Mouse (Mus musculus): ENCODE results near the gene Olfr816. TPM values are rescaled to one million over a fixed set of nuclear protein-coding genes. Genes with fewer than 3 reads are reported as not detected.
"Not testable (repeated sequence)": the region's sequence is repeated elsewhere in the genome, so short reads cannot be mapped to it uniquely, and the experiment has no call there.

Gene Olfr816
- not detected in 2 replicates for polyA plus RNA-seq (2015; fragmentation: Nextera tagmentation; extraction: Ambion mirVana)

GRCm38 (mm10) chr10:129915497-129915896 lies at the start of gene Olfr816:
Gene Olfr816, minus strand, starts transcription at chr10:129915597.
- no peaks in the 10 kb centered on the region for H3K9me3 ChIP-seq
- 57% methylated on average over 1 of the region's 1 CpGs for WGBS
- no peaks in the 10 kb centered on the region for H3K27me3 ChIP-seq (replicated peaks)
- no peak within 1 kb of the TSS for H3K4me2 ChIP-seq
- no peak within 1 kb of the TSS for H3K4me3 ChIP-seq (replicated peaks)
- ATAC-seq (ENCODE audit: insufficient read depth, low FRiP score, low read depth): no peak
- H3K9ac ChIP-seq: no peak within 1 kb of the TSS
- H3K27ac ChIP-seq: no peak within 1 kb of the TSS
- H3K36me3 ChIP-seq: no peaks in the 10 kb centered on the region
- no peaks in the 10 kb centered on the region for H3K4me1 ChIP-seq

DNA sequence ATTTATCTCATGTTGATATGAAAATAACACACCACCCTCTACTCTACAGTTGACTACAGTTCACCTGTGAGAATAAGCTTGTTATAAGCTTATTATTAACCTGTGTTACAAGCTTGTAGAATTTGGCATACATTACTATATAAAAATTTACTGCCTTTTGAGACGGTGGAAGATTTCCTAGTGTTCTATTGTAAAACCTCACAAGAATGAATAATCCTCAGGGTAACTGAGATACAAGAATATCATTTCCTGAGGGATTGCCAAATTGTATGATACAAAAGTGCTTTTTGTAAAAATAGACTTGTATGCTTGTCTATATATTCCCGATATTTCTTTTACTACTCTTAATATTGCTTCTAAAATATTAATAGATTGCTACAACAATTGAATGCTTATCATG lies 33.6 kb upstream of the Olfr816 start, which contains the start of gene Olfr818:
Olfr818 (minus strand) TSS at position 101 of the 400 bp plus-strand sequence.
- Histone ChIP-seq H3K9ac (no peak within 1 kb of the TSS), H3K4me1 (no peaks in the 10 kb centered on the region), H3K9me3 (no peaks in the 10 kb centered on the region), H3K27ac (no peak within 1 kb of the TSS), H3K36me3 (no peaks in the 10 kb centered on the region), H3K27me3 (replicated peaks) (no peaks in the 10 kb centered on the region), H3K4me2 (no peak within 1 kb of the TSS), H3K4me3 (replicated peaks) (no peak within 1 kb of the TSS)
- no peak for ATAC-seq (ENCODE audit: insufficient read depth, low FRiP score, low read depth)
- 93% methylated on average over 2 of the region's 2 CpGs for WGBS

DNA sequence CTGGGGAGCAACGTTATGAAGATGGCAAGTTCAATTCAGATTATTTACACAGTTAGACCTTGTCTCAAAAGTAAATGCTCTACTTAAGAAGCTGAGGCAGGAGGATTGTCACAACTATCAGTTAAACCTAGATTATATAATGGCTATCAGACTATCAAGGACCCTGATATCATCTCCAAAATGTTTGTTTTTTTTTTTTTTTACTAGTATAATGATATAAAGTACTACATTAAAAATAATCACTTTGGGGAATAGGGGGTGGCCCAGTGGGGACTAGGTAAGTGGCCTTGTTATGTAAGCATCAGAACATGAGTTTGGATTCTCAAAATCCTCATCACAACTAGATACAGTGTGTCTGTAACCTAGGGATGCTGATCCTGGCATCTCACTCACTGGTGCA lies 9.6 kb downstream of the Olfr816 start, which contains the start of gene Olfr815:
Olfr815 (minus strand) TSS at position 101 of the 400 bp plus-strand sequence.
- ATAC-seq (ENCODE audit: insufficient read depth, low FRiP score, low read depth); H3K27ac ChIP-seq; H3K9me3 ChIP-seq; H3K9ac ChIP-seq; H3K4me1 ChIP-seq; H3K36me3 ChIP-seq; H3K4me2 ChIP-seq; H3K27me3 ChIP-seq (replicated peaks); H3K4me3 ChIP-seq (replicated peaks): not testable (repeated sequence)
- 57% methylated on average over 1 of the region's 1 CpGs for WGBS

GRCm38 (mm10) chr10:129885934-129886333 lies 29.5 kb downstream of the Olfr816 start:
- Histone ChIP-seq H3K9me3 (no peaks in the 10 kb centered on the region), H3K36me3 (no peaks in the 10 kb centered on the region), H3K27me3 (replicated peaks) (no peaks in the 10 kb centered on the region), H3K4me1 (no peaks in the 10 kb centered on the region), H3K27ac (no peak overlapping the region), H3K4me2 (no peak overlapping the region), H3K4me3 (replicated peaks) (no peak overlapping the region), H3K9ac (no peak overlapping the region)
- no peak for ATAC-seq (ENCODE audit: insufficient read depth, low FRiP score, low read depth)
- WGBS: 91% methylated on average over 7 of the region's 7 CpGs

DNA sequence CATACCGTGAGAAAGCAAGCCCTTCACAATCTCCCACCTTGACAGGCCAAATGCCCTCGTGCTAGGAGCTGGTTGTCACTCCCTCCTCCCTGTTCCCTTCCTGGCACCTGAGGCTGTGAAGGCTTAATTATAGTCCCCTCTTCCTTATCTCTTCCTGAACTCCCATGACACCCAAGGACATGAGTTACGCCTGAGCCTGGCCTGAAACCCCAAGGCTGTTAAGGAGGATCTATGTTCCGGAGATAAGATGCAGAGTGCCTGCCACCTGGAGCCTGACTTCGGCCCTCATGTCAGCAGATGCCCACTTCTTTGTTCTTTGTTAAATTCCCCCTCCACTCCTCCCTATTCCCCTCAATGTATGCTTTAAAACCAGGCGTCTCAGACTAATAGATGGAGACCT lies 29.9 kb downstream of the Olfr816 start:
- ATAC-seq (ENCODE audit: insufficient read depth, low FRiP score, low read depth); H3K27me3 ChIP-seq (replicated peaks); H3K9me3 ChIP-seq; H3K4me1 ChIP-seq; H3K4me2 ChIP-seq; H3K4me3 ChIP-seq (replicated peaks); H3K9ac ChIP-seq; H3K27ac ChIP-seq; H3K36me3 ChIP-seq: not testable (repeated sequence)
- WGBS: 78% methylated on average over 6 of the region's 6 CpGs

- H3K9ac ChIP-seq; H3K9me3 ChIP-seq; H3K27me3 ChIP-seq (replicated peaks); H3K4me3 ChIP-seq (replicated peaks); H3K36me3 ChIP-seq; H3K4me2 ChIP-seq; ATAC-seq (ENCODE audit: insufficient read depth, low FRiP score, low read depth); H3K4me1 ChIP-seq; H3K27ac ChIP-seq: not testable (repeated sequence)
- WGBS: 43% methylated on average over 1 of the region's 1 CpGs
Measured at GRCm38 (mm10) chr10:129879751-129880150, 35.6 kb downstream of the Olfr816 start, which contains the start of gene Olfr814. Gene Olfr814, minus strand, starts transcription at chr10:129879851.

Other genes starting within 250 kb of the Olfr816 start
- not detected in 2 replicates for gene Olfr801, start 241.7 kb downstream of the Olfr816 start, polyA plus RNA-seq (2015; fragmentation: Nextera tagmentation; extraction: Ambion mirVana)
- gene Olfr802, start 227.4 kb downstream of the Olfr816 start, polyA plus RNA-seq (2015; fragmentation: Nextera tagmentation; extraction: Ambion mirVana): not detected in 2 replicates
- gene Olfr803, start 221.3 kb downstream of the Olfr816 start, polyA plus RNA-seq (2015; fragmentation: Nextera tagmentation; extraction: Ambion mirVana): not detected in 2 replicates
- gene Olfr804, start 212.4 kb downstream of the Olfr816 start, polyA plus RNA-seq (2015; fragmentation: Nextera tagmentation; extraction: Ambion mirVana): not detected in 2 replicates
- not detected in 2 replicates for gene Olfr805, start 186.2 kb downstream of the Olfr816 start, polyA plus RNA-seq (2015; fragmentation: Nextera tagmentation; extraction: Ambion mirVana)
- not detected in 2 replicates for gene Olfr806, start 173.7 kb downstream of the Olfr816 start, polyA plus RNA-seq (2015; fragmentation: Nextera tagmentation; extraction: Ambion mirVana)
- not detected in 2 replicates for gene Olfr807, start 157.8 kb downstream of the Olfr816 start, polyA plus RNA-seq (2015; fragmentation: Nextera tagmentation; extraction: Ambion mirVana)
- gene Olfr808, start 150.1 kb downstream of the Olfr816 start, polyA plus RNA-seq (2015; fragmentation: Nextera tagmentation; extraction: Ambion mirVana): not detected in 2 replicates
- not detected in 2 replicates for gene Olfr809, start 141.0 kb downstream of the Olfr816 start, polyA plus RNA-seq (2015; fragmentation: Nextera tagmentation; extraction: Ambion mirVana)
- gene Olfr810, start 120.7 kb downstream of the Olfr816 start, polyA plus RNA-seq (2015; fragmentation: Nextera tagmentation; extraction: Ambion mirVana): not detected in 2 replicates
- gene Olfr811, start 111.2 kb downstream of the Olfr816 start, polyA plus RNA-seq (2015; fragmentation: Nextera tagmentation; extraction: Ambion mirVana): not detected in 2 replicates
- not detected in 2 replicates for gene Olfr812, start 69.5 kb downstream of the Olfr816 start, polyA plus RNA-seq (2015; fragmentation: Nextera tagmentation; extraction: Ambion mirVana)
- not detected in 2 replicates for gene Olfr813, start 60.2 kb downstream of the Olfr816 start, polyA plus RNA-seq (2015; fragmentation: Nextera tagmentation; extraction: Ambion mirVana)
- gene Olfr814, start 35.7 kb downstream of the Olfr816 start, polyA plus RNA-seq (2015; fragmentation: Nextera tagmentation; extraction: Ambion mirVana): not detected in 2 replicates
- not detected in 2 replicates for gene Olfr815, start 9.7 kb downstream of the Olfr816 start, polyA plus RNA-seq (2015; fragmentation: Nextera tagmentation; extraction: Ambion mirVana)
- not detected in 2 replicates for gene Olfr818, start 33.5 kb upstream of the Olfr816 start, polyA plus RNA-seq (2015; fragmentation: Nextera tagmentation; extraction: Ambion mirVana)
- not detected in 2 replicates for gene Olfr819, start 51.7 kb upstream of the Olfr816 start, polyA plus RNA-seq (2015; fragmentation: Nextera tagmentation; extraction: Ambion mirVana)
- not detected in 2 replicates for gene Olfr247, start 60.5 kb upstream of the Olfr816 start, polyA plus RNA-seq (2015; fragmentation: Nextera tagmentation; extraction: Ambion mirVana)
- not detected in 2 replicates for gene Gm10310, start 69.5 kb upstream of the Olfr816 start, polyA plus RNA-seq (2015; fragmentation: Nextera tagmentation; extraction: Ambion mirVana)
- not detected in 2 replicates for gene Olfr820, start 97.0 kb upstream of the Olfr816 start, polyA plus RNA-seq (2015; fragmentation: Nextera tagmentation; extraction: Ambion mirVana)
- not detected in 2 replicates for gene Olfr821, start 114.8 kb upstream of the Olfr816 start, polyA plus RNA-seq (2015; fragmentation: Nextera tagmentation; extraction: Ambion mirVana)
- not detected in 2 replicates for gene Olfr822, start 155.6 kb upstream of the Olfr816 start, polyA plus RNA-seq (2015; fragmentation: Nextera tagmentation; extraction: Ambion mirVana)
- not detected in 2 replicates for gene Olfr823, start 199.8 kb upstream of the Olfr816 start, polyA plus RNA-seq (2015; fragmentation: Nextera tagmentation; extraction: Ambion mirVana)
- not detected in 2 replicates for gene Olfr824, start 214.4 kb upstream of the Olfr816 start, polyA plus RNA-seq (2015; fragmentation: Nextera tagmentation; extraction: Ambion mirVana)